Mouse (Mus musculus) forebrain, embryonic 12.5 days (tissue): Measurements from ENCODE around the gene Sec14l3. TPM values are rescaled to one million over a fixed set of nuclear protein-coding genes. Genes with fewer than 3 reads are reported as not detected.
"Not testable (repeated sequence)": the region's sequence is repeated elsewhere in the genome, so short reads cannot be mapped to it uniquely, and the experiment has no call there.

Source experiments
- ATAC-seq: fragments of 200-750 bp; cut with Nextera tagmentation; 2 replicates; pipeline ENCODE4 v1.8.0; 2017; ENCODE audit warnings: moderate TSS enrichment; ENCODE audit not compliant: low FRiP score
- H3K27ac ChIP-seq: fragments of 300-500 bp; sonication (generic); 2 replicates; pipeline ENCODE4 v1.5.1; 2016; ENCODE audit warnings: mild to moderate bottlenecking
- H3K27me3 ChIP-seq: fragments of 300-500 bp; sonication (generic); 2 replicates; pipeline ENCODE4 v1.6.1; 2016; ENCODE audit warnings: mild to moderate bottlenecking
- H3K36me3 ChIP-seq: fragments of 300-500 bp; sonication (generic); replicated peaks from 2 replicates; pipeline ENCODE4 v1.6.1; 2016; ENCODE audit warnings: mild to moderate bottlenecking
- H3K4me1 ChIP-seq: fragments of 300-500 bp; sonication (generic); 2 replicates; pipeline ENCODE4 v1.6.1; 2016
- H3K4me2 ChIP-seq: fragments of 300-500 bp; sonication (generic); 2 replicates; pipeline ENCODE4 v1.6.1; 2016; ENCODE audit warnings: mild to moderate bottlenecking, moderate library complexity
- H3K4me3 ChIP-seq: fragments of 300-500 bp; sonication (generic); replicated peaks from 2 replicates; pipeline ENCODE4 v1.5.1; 2016; ENCODE audit warnings: mild to moderate bottlenecking
- H3K9ac ChIP-seq: fragments of 300-500 bp; sonication (generic); 2 replicates; pipeline ENCODE4 v1.6.1; 2016; ENCODE audit warnings: mild to moderate bottlenecking
- H3K9me3 ChIP-seq: fragments of 300-500 bp; sonication (generic); 2 replicates; pipeline ENCODE4 v1.6.1; 2016
- WGBS: fragments of 180-500 bp; shearing (Covaris S2); methylation state at CpG from one replicate; pipeline ENCODE4 v1.1.7; 2016; 5-methylcytosine and 5-hydroxymethylcytosine counted together
- polyA plus RNA-seq: library from polyadenylated mRNA; unstranded; fragments of >200 nt; fragmentation: Nextera tagmentation; extraction: Ambion mirVana; gene quantifications from 2 replicates; pipeline ENCODE4 v1.2.1, GENCODE M21; 2016

Gene Sec14l3
- 0.26 TPM in 1 of 2 replicates, not detected in the other for polyA plus RNA-seq

DNA sequence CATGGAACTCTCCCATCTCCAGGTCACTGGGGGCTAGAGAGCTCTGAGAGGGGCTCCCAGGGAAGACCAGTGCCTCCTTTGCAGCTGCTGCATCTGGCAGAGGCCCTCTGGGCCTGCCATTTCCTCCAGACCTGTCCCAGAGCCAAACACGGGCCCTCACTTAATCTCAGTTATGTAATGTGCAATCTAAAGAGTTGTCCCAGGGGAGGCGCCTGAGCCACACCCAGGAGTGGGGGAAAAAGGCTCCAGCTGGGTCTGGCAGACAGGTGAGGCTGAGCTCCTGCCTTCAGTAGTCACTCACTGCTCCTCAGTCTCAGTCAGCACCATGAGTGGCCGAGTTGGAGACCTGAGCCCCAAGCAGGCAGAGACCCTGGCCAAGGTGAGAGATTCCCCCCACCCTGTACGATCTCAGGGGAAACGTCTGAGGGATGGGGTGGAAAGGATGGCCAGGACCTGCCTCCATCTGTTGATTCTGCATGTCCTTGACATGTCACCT lies at the start of gene Sec14l3:
Gene Sec14l3, plus strand, starts transcription at position 215 of the 496 bp plus-strand sequence.
- Histone ChIP-seq H3K4me2 (no peak within 1 kb of the TSS), H3K27me3 (no peaks in the 10 kb centered on the region), H3K27ac (no peak within 1 kb of the TSS), H3K9me3 (no peaks in the 10 kb centered on the region), H3K4me3 (no peak within 1 kb of the TSS), H3K9ac (no peak within 1 kb of the TSS), H3K4me1 (no peaks in the 10 kb centered on the region), H3K36me3 (no peaks in the 10 kb centered on the region)
- no peak for ATAC-seq
- 81% methylated on average over 5 of the region's 5 CpGs for WGBS

GRCm38 (mm10) chr11:4015796-4016195 lies 48.8 kb upstream of the Sec14l3 start:
- WGBS: 92% methylated on average over 14 of the region's 14 CpGs
- not testable (repeated sequence) for H3K4me1 ChIP-seq, H3K27me3 ChIP-seq, H3K4me3 ChIP-seq, H3K4me2 ChIP-seq, H3K27ac ChIP-seq, ATAC-seq, H3K9ac ChIP-seq, H3K36me3 ChIP-seq, H3K9me3 ChIP-seq

DNA sequence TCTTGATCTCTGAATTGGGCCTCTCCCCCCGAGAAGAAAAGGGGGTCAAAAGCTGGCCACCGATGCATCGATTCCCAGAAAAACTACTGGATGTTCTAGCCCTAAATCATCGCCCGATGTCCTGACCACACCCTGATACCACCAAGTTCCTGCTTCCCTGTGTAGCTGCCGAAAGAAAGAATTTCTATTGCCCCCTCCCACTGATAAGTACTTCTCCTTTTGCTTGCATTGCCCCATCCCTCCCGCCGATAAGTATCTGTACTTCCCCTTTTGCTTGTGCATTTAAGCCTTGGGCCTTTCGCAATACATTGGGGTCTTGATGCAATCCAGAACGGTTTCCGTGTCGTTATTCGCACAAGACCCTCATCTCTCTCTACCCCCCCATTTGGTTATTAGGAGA lies 42.5 kb upstream of the Sec14l3 start:
- WGBS: 95% methylated on average over 13 of the region's 13 CpGs
- not testable (repeated sequence) for ATAC-seq

DNA sequence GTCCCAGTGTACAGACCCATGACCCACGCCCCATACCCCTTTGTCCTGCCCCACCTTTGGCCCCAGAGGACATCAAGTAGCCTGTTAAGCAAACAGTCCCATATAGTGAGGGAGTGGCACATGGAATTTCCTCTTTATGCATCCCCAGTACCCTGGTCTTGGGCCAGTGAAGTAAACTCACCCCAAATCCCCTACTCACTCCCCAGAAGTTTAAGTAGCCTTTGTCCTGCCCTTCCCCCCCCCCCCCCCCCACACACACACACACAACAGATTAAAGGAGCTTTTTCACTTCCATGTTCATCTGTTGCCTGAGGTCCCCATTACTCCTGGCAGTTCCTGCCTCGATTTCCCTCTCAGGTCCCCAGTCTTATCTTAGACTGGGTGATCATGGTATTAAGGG lies 41.3 kb upstream of the Sec14l3 start:
- Histone ChIP-seq H3K27me3 (no peaks in the 10 kb centered on the region), H3K9me3 (no peaks in the 10 kb centered on the region), H3K4me1 (no peaks in the 10 kb centered on the region), H3K36me3 (no peaks in the 10 kb centered on the region), H3K27ac (no peak overlapping the region), H3K9ac (no peak overlapping the region), H3K4me2 (no peak overlapping the region), H3K4me3 (no peak overlapping the region)
- 69% methylated on average over 2 of the region's 2 CpGs for WGBS
- no peak for ATAC-seq

More for the DNA sequence above, 42.5 kb upstream of the Sec14l3 start:
- H3K4me1 ChIP-seq, H3K9ac ChIP-seq, H3K9me3 ChIP-seq, H3K27me3 ChIP-seq, H3K4me3 ChIP-seq, H3K4me2 ChIP-seq, H3K36me3 ChIP-seq, H3K27ac ChIP-seq: not testable (repeated sequence)

GRCm38 (mm10) chr11:4027066-4027465 lies 37.6 kb upstream of the Sec14l3 start:
- 84% methylated on average over 8 of the region's 8 CpGs for WGBS
- Histone ChIP-seq H3K9me3 (no peaks in the 10 kb centered on the region), H3K9ac (no peak overlapping the region), H3K36me3 (no peaks in the 10 kb centered on the region), H3K27me3 (0 out of 2 replicates have a peak, but pooled peaks cover 6% of the 10 kb centered on the region), H3K27ac (no peak overlapping the region), H3K4me1 (no peaks in the 10 kb centered on the region), H3K4me3 (no peak overlapping the region), H3K4me2 (no peak overlapping the region)
- no peak for ATAC-seq

GRCm38 (mm10) chr11:4027561-4028334 lies 36.9 kb upstream of the Sec14l3 start:
- Histone ChIP-seq H3K27ac (no peak overlapping the region), H3K4me3 (no peak overlapping the region), H3K9ac (no peak overlapping the region), H3K9me3 (no peaks in the 10 kb centered on the region), H3K4me1 (no peaks in the 10 kb centered on the region), H3K27me3 (0 out of 2 replicates have a peak, but pooled peaks cover 6% of the 10 kb centered on the region), H3K4me2 (no peak overlapping the region), H3K36me3 (no peaks in the 10 kb centered on the region)
- no peak for ATAC-seq
- WGBS: 79% methylated on average over 9 of the region's 9 CpGs

DNA sequence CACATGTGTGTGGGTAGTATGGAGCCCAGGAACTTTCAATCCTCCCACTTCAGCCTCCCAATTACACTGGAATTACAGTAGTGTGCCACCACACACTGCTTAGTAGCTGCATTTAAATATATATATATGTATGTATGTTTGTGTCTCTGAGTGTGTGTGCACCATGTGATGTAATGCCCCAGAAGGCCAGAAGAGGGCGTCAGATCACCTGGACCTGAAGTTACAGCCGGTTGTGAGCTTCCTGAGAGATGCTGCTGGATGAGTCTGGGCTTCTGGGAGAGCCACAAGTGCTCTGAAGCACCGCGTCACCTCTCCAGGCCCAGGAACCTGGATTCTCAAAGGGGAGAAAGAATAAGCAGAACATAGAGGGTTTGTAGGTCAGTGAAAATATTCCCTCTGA lies 35.3 kb upstream of the Sec14l3 start:
- Histone ChIP-seq H3K9me3 (no peaks in the 10 kb centered on the region), H3K4me1 (no peaks in the 10 kb centered on the region), H3K27ac (no peak overlapping the region), H3K36me3 (no peaks in the 10 kb centered on the region), H3K4me2 (no peak overlapping the region), H3K9ac (no peak overlapping the region), H3K4me3 (no peak overlapping the region), H3K27me3 (0 out of 2 replicates have a peak, but pooled peaks cover 6% of the 10 kb centered on the region)
- ATAC-seq: no peak
- 68% methylated on average over 4 of the region's 4 CpGs for WGBS

- no peak for ATAC-seq
- H3K4me1 ChIP-seq: no peaks in the 10 kb centered on the region
- H3K4me3 ChIP-seq: no peak within 1 kb of the TSS
- 44% methylated on average over 16 of the region's 16 CpGs for WGBS
- H3K27ac ChIP-seq: no peak within 1 kb of the TSS
- no peaks in the 10 kb centered on the region for H3K9me3 ChIP-seq
- no peaks in the 10 kb centered on the region for H3K36me3 ChIP-seq
- H3K4me2 ChIP-seq: no peak within 1 kb of the TSS
- no peak within 1 kb of the TSS for H3K9ac ChIP-seq
- H3K27me3 ChIP-seq: 0 out of 2 replicates have a peak, but pooled peaks cover 6% of the 10 kb centered on the region
Observed at GRCm38 (mm10) chr11:4031126-4031941, 33.3 kb upstream of the Sec14l3 start, which contains the start of gene Sec14l4. Gene Sec14l4 (plus strand): TSS chr11:4031462.

GRCm38 (mm10) chr11:4031961-4032360 lies 32.7 kb upstream of the Sec14l3 start:
- Histone ChIP-seq H3K36me3 (no peaks in the 10 kb centered on the region), H3K27ac (no peak overlapping the region), H3K27me3 (0 out of 2 replicates have a peak, but pooled peaks cover 6% of the 10 kb centered on the region), H3K9me3 (no peaks in the 10 kb centered on the region), H3K4me1 (no peaks in the 10 kb centered on the region), H3K4me3 (no peak overlapping the region), H3K4me2 (no peak overlapping the region), H3K9ac (no peak overlapping the region)
- ATAC-seq: no peak
- WGBS: 54% methylated on average over 10 of the region's 12 CpGs

- no peak overlapping the region for H3K4me3 ChIP-seq
- no peak overlapping the region for H3K4me2 ChIP-seq
- H3K4me1 ChIP-seq: no peaks in the 10 kb centered on the region
- no peaks in the 10 kb centered on the region for H3K36me3 ChIP-seq
- no peak for ATAC-seq
- WGBS: 77% methylated on average over 7 of the region's 7 CpGs
- H3K9me3 ChIP-seq: no peaks in the 10 kb centered on the region
- 0 out of 2 replicates have a peak, but pooled peaks cover 6% of the 10 kb centered on the region for H3K27me3 ChIP-seq
- H3K27ac ChIP-seq: no peak overlapping the region
- H3K9ac ChIP-seq: no peak overlapping the region
Observed at GRCm38 (mm10) chr11:4033471-4033870, 31.2 kb upstream of the Sec14l3 start.

- Histone ChIP-seq H3K27me3 (0 out of 2 replicates have a peak, but pooled peaks cover 6% of the 10 kb centered on the region), H3K4me3 (no peak overlapping the region), H3K36me3 (no peaks in the 10 kb centered on the region), H3K4me1 (no peaks in the 10 kb centered on the region), H3K9ac (no peak overlapping the region), H3K9me3 (no peaks in the 10 kb centered on the region), H3K4me2 (no peak overlapping the region), H3K27ac (no peak overlapping the region)
- 91% methylated on average over 4 of the region's 4 CpGs for WGBS
- ATAC-seq: no peak
Observed at GRCm38 (mm10) chr11:4034169-4034568, 30.5 kb upstream of the Sec14l3 start.
